Mouse (Mus musculus): Measurements from ENCODE around the gene Eif4g1. TPM values are rescaled to one million over a fixed set of nuclear protein-coding genes. Genes with fewer than 3 reads are reported as not detected.

Gene Eif4g1
- polyA plus RNA-seq, 1 experiment = 618 TPM

DNA sequence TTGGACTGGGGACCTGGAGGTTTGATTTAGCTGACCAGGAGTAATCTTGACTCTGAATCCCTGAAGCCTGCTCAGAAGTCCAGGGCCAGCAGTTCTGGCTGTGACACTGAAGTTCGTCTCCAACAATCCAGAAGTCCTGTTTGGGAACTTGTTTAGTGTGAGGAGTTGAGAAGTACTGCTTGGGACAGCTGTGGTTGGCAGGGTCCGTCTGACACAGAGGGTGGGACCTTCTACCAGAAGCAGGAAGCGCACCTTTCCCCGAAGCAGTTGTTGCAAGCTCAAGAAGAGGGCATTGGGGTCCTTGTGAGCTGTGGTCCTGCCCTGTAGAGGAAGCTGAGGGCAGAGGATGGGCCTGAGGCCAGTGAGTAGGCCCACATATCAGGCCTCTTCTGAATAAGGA is 57.6 kb downstream of the Eif4g1 start:
- Histone ChIP-seq H3K36me3 (ENCODE audit: control insufficient read depth, insufficient read depth, low read length) (no peaks in the 10 kb centered on the region; the same call in 1 of the 2 replicates), H3K4me3 (ENCODE audit: control insufficient read depth, insufficient read depth, low read length) (no peak overlapping the region), H3K27ac (ENCODE audit: control insufficient read depth, insufficient read depth, low read length) (no peak overlapping the region), H3K4me1 (replicated peaks; ENCODE audit: control insufficient read depth, insufficient read depth, low read length) (no peaks in the 10 kb centered on the region), H3K27me3 (ENCODE audit: control insufficient read depth, insufficient read depth, low read length) (no peaks in the 10 kb centered on the region; the same call in 1 of the 2 replicates)
- DNase-seq = no peak
- WGBS = 74% methylated on average over 4 of the region's 4 CpGs
- TF ChIP-seq POLR2A (IDR thresholded peaks at IDR 0.05; ENCODE audit: control insufficient read depth, extremely low read depth, insufficient read depth, low read length, poor library complexity) (no peak), CTCF (IDR thresholded peaks at IDR 0.05; ENCODE audit: borderline replicate concordance, control insufficient read depth, extremely low read depth, insufficient read depth, low read length, poor library complexity) (no peak)

- Histone ChIP-seq H3K4me1 (replicated peaks; ENCODE audit: control insufficient read depth, insufficient read depth, low read length) (no peaks in the 10 kb centered on the region), H3K27ac (ENCODE audit: control insufficient read depth, insufficient read depth, low read length) (no peak overlapping the region), H3K36me3 (ENCODE audit: control insufficient read depth, insufficient read depth, low read length) (no peaks in the 10 kb centered on the region; the same call in 1 of the 2 replicates), H3K4me3 (ENCODE audit: control insufficient read depth, insufficient read depth, low read length) (no peak overlapping the region), H3K27me3 (ENCODE audit: control insufficient read depth, insufficient read depth, low read length) (no peaks in the 10 kb centered on the region; the same call in 1 of the 2 replicates)
- TF ChIP-seq CTCF (IDR thresholded peaks at IDR 0.05; ENCODE audit: borderline replicate concordance, control insufficient read depth, extremely low read depth, insufficient read depth, low read length, poor library complexity) = no peak
- no peak for TF ChIP-seq POLR2A (IDR thresholded peaks at IDR 0.05; ENCODE audit: control insufficient read depth, extremely low read depth, insufficient read depth, low read length, poor library complexity)
- DNase-seq = no peak
- 65% methylated on average over 1 of the region's 1 CpGs for WGBS
Observed at GRCm38 (mm10) chr16:20726384-20726783, 58.3 kb downstream of the Eif4g1 start.

DNA sequence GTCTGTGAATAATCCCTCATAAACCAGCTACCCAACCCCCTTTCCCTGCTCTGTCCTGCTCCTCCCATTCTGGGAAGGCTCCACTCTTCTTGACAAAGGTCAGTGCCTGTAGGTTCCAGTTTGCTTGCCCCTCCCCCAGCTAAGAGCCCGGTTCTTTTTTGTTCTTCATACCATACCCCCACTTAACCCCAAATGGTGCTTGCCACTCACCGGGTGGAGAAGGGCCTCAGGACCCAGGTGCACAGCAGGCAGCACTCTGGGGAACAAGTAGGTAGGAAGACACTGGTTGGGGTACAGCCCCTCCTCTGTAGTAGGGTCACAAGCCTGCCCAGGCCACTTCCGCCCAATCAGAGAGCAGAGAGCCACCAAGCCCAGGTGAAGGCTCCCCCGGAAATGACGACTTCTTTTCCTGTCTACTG is 62.2 kb downstream of the Eif4g1 start:
- WGBS = 39% methylated on average over 5 of the region's 5 CpGs
- Histone ChIP-seq H3K4me1 (replicated peaks; ENCODE audit: control insufficient read depth, insufficient read depth, low read length) (0 out of 2 replicates have a peak, but pooled peaks cover 3% of the 10 kb centered on the region), H3K4me3 (ENCODE audit: control insufficient read depth, insufficient read depth, low read length) (no peak overlapping the region), H3K27ac (ENCODE audit: control insufficient read depth, insufficient read depth, low read length) (no peak overlapping the region), H3K27me3 (ENCODE audit: control insufficient read depth, insufficient read depth, low read length) (peaks cover 18% of the 10 kb centered on the region), H3K36me3 (ENCODE audit: control insufficient read depth, insufficient read depth, low read length) (no peaks in the 10 kb centered on the region)
- TF ChIP-seq CTCF (IDR thresholded peaks at IDR 0.05; ENCODE audit: borderline replicate concordance, control insufficient read depth, extremely low read depth, insufficient read depth, low read length, poor library complexity) (no peak), POLR2A (IDR thresholded peaks at IDR 0.05; ENCODE audit: control insufficient read depth, extremely low read depth, insufficient read depth, low read length, poor library complexity) (no peak)
- DNase-seq = no peak

- H3K4me3 ChIP-seq (ENCODE audit: control insufficient read depth, insufficient read depth, low read length) = no peak overlapping the region
- H3K27ac ChIP-seq (ENCODE audit: control insufficient read depth, insufficient read depth, low read length) = no peak overlapping the region
- TF ChIP-seq POLR2A (IDR thresholded peaks at IDR 0.05; ENCODE audit: control insufficient read depth, extremely low read depth, insufficient read depth, low read length, poor library complexity) (no peak), CTCF (IDR thresholded peaks at IDR 0.05; ENCODE audit: borderline replicate concordance, control insufficient read depth, extremely low read depth, insufficient read depth, low read length, poor library complexity) (no peak)
- 0 out of 2 replicates have a peak, but pooled peaks cover 3% of the 10 kb centered on the region for H3K4me1 ChIP-seq (replicated peaks; ENCODE audit: control insufficient read depth, insufficient read depth, low read length)
- no peaks in the 10 kb centered on the region for H3K36me3 ChIP-seq (ENCODE audit: control insufficient read depth, insufficient read depth, low read length)
- DNase-seq = no peak
- WGBS = 79% methylated on average over 5 of the region's 5 CpGs
- H3K27me3 ChIP-seq (ENCODE audit: control insufficient read depth, insufficient read depth, low read length) = peaks cover 21% of the 10 kb centered on the region
Observed at GRCm38 (mm10) chr16:20731688-20732087, 63.6 kb downstream of the Eif4g1 start.

DNA sequence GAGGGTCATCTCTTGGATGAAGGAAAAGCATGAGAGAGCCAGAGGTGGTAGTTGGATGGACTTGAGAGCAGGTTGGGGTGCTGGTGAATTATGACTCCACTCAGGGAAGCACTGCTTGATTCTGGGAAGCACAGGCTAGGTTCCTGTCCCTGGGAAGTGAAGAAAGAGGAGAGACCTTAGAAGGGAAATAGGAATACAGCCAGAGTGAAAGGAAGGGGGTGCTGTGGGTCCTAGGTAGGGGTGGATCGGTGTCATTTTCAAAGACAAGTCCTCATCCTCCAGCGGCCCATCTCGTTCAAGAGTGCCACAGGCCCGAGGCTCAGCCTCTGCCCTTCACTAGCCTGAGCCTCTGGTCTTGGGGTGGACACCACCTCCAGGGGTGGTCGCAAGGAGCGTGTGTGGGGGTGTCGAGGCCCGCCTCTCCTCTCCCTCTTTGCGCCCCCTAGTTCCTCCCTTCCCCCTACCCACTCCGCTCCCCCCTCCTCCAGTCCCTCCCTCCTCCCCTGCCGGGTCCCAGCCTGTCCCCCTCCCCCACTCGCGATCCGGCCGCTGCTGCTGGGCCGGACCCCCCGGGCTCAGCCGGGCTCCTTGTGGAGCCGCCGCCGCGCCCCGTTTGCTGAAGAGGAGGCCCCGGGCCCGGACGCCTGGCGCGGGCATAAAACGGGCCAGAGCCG is 64.3 kb downstream of the Eif4g1 start:
- no peak overlapping the region for H3K4me3 ChIP-seq (ENCODE audit: control insufficient read depth, insufficient read depth, low read length)
- no peaks in the 10 kb centered on the region for H3K36me3 ChIP-seq (ENCODE audit: control insufficient read depth, insufficient read depth, low read length)
- no peak overlapping the region for H3K27ac ChIP-seq (ENCODE audit: control insufficient read depth, insufficient read depth, low read length)
- no peak for DNase-seq
- H3K27me3 ChIP-seq (ENCODE audit: control insufficient read depth, insufficient read depth, low read length) = peaks cover 21% of the 10 kb centered on the region
- 8% methylated on average over 20 of the region's 30 CpGs for WGBS
- 0 out of 2 replicates have a peak, but pooled peaks cover 3% of the 10 kb centered on the region for H3K4me1 ChIP-seq (replicated peaks; ENCODE audit: control insufficient read depth, insufficient read depth, low read length)
- no peak for TF ChIP-seq CTCF (IDR thresholded peaks at IDR 0.05; ENCODE audit: borderline replicate concordance, control insufficient read depth, extremely low read depth, insufficient read depth, low read length, poor library complexity)
- TF ChIP-seq POLR2A (IDR thresholded peaks at IDR 0.05; ENCODE audit: control insufficient read depth, extremely low read depth, insufficient read depth, low read length, poor library complexity) = no peak

- Histone ChIP-seq H3K27ac (ENCODE audit: control insufficient read depth, insufficient read depth, low read length) (no peak within 1 kb of the TSS), H3K4me3 (ENCODE audit: control insufficient read depth, insufficient read depth, low read length) (peak within 1 kb of the TSS; percentile 14; the same call in 1 of the 2 replicates), H3K27me3 (ENCODE audit: control insufficient read depth, insufficient read depth, low read length) (peaks cover 21% of the 10 kb centered on the region), H3K4me1 (replicated peaks; ENCODE audit: control insufficient read depth, insufficient read depth, low read length) (0 out of 2 replicates have a peak, but pooled peaks cover 3% of the 10 kb centered on the region), H3K36me3 (ENCODE audit: control insufficient read depth, insufficient read depth, low read length) (no peaks in the 10 kb centered on the region)
- TF ChIP-seq CTCF (IDR thresholded peaks at IDR 0.05; ENCODE audit: borderline replicate concordance, control insufficient read depth, extremely low read depth, insufficient read depth, low read length, poor library complexity) = no peak
- TF ChIP-seq POLR2A (IDR thresholded peaks at IDR 0.05; ENCODE audit: control insufficient read depth, extremely low read depth, insufficient read depth, low read length, poor library complexity) = no peak
- DNase-seq = no peak
- 2% methylated on average over 66 of the region's 70 CpGs for WGBS
Observed at GRCm38 (mm10) chr16:20732925-20733730, 65.0 kb downstream of the Eif4g1 start, which contains the start of gene Chrd. TSS of gene Chrd (plus strand) at chr16:20733127.

All from thymus, adult 2 months (tissue).